Mouse (Mus musculus) limb, embryonic 14.5 days (tissue): ENCODE data around the gene Gfy. TPM values are rescaled to one million over a fixed set of nuclear protein-coding genes. Genes with fewer than 3 reads are reported as not detected.

Experiments
- ATAC-seq: fragments of 200-750 bp; cut with Nextera tagmentation; 2 replicates; pipeline ENCODE4 v1.8.0; 2017; ENCODE audit warnings: low read depth, moderate number of reproducible peaks, moderate TSS enrichment; ENCODE audit not compliant: low FRiP score
- DNase-seq: peaks from one replicate; pipeline ENCODE4 v3.0.0-alpha.2; 2015; ENCODE audit warnings: low spot score
- H3K27ac ChIP-seq: fragments of 300-500 bp; sonication (generic); replicated peaks from 2 replicates; pipeline ENCODE4 v1.5.1; 2014; ENCODE audit warnings: low read depth, mild to moderate bottlenecking, low read length, moderate library complexity, mixed read lengths
- H3K27me3 ChIP-seq: fragments of 300-500 bp; sonication (generic); 2 replicates; pipeline ENCODE4 v1.6.1; 2014; ENCODE audit warnings: low read length, mixed read lengths; ENCODE audit not compliant: control insufficient read depth, insufficient read depth
- H3K36me3 ChIP-seq: fragments of 300-500 bp; sonication (generic); 2 replicates; pipeline ENCODE4 v1.6.1; 2014; ENCODE audit warnings: mild to moderate bottlenecking, low read length, moderate library complexity, mixed read lengths; ENCODE audit not compliant: control insufficient read depth, insufficient read depth
- H3K4me1 ChIP-seq: fragments of 300-500 bp; sonication (generic); 2 replicates; pipeline ENCODE4 v1.6.1; 2014; ENCODE audit warnings: antibody characterized with exemption, low read length, mixed read lengths; ENCODE audit not compliant: control insufficient read depth, insufficient read depth
- H3K4me2 ChIP-seq: fragments of 300-500 bp; sonication (generic); replicated peaks from 2 replicates; pipeline ENCODE4 v1.6.1; 2014; ENCODE audit warnings: low read depth, mild to moderate bottlenecking, low read length, moderate library complexity; ENCODE audit not compliant: severe bottlenecking
- H3K4me3 ChIP-seq: fragments of 300-500 bp; sonication (generic); replicated peaks from 2 replicates; pipeline ENCODE4 v1.5.1; 2014; ENCODE audit warnings: low read length
- H3K9ac ChIP-seq: fragments of 300-500 bp; sonication (generic); 2 replicates; pipeline ENCODE4 v1.6.1; 2014; ENCODE audit warnings: mild to moderate bottlenecking, low read depth, low read length, moderate library complexity; ENCODE audit not compliant: severe bottlenecking
- H3K9me3 ChIP-seq: fragments of 300-500 bp; sonication (generic); 2 replicates; pipeline ENCODE4 v1.6.1; 2016; ENCODE audit warnings: low read length; ENCODE audit not compliant: control insufficient read depth
- POLR2A ChIP-seq: fragments of 200-500 bp; IDR thresholded peaks from 2 replicates; pipeline ENCODE4 v1.8.0; 2012; ENCODE audit warnings: inconsistent platforms, mild to moderate bottlenecking, moderate library complexity, borderline replicate concordance; ENCODE audit not compliant: insufficient read depth, insufficient read length; ENCODE audit errors: extremely low read depth
- WGBS: fragments of 180-500 bp; shearing (Covaris S2); extraction: QIAGEN DNeasy Blood & Tissue Kit; methylation state at CpG from one replicate; pipeline ENCODE4 v1.1.7; 2014; 5-methylcytosine and 5-hydroxymethylcytosine counted together
- polyA plus RNA-seq, 2 experiments: library from polyadenylated mRNA; depleted of rRNA in 1 of 2; stranded (reverse) in 1 of 2; unstranded in 1 of 2; fragments of >200 nt; fragmentation: Nextera tagmentation in 1 of 2; extraction: Ambion mirVana in 1 of 2; gene quantifications; 2 replicates each; pipeline versions ENCODE4 v1.2.1 to v1.2.3; 2012 to 2014

The Gfy gene
- polyA plus RNA-seq, 2 experiments = 0.09 TPM; not detected in 1

GRCm38 (mm10) chr7:45158991-45159390 lies 20.4 kb downstream of the Gfy start:
- DNase-seq (no peak), ATAC-seq (no peak)
- WGBS = 90% methylated on average over 6 of the region's 6 CpGs
- Histone ChIP-seq H3K27me3 (peaks cover 16% of the 10 kb centered on the region), H3K9ac (no peak overlapping the region), H3K36me3 (peaks cover 28% of the 10 kb centered on the region), H3K9me3 (no peaks in the 10 kb centered on the region), H3K4me2 (no peak overlapping the region), H3K4me1 (peaks cover 3% of the 10 kb centered on the region; the same call in 1 of the 2 replicates), H3K4me3 (no peak overlapping the region), H3K27ac (no peak overlapping the region)
- TF ChIP-seq POLR2A = no peak

- ATAC-seq (no peak), DNase-seq (no peak)
- WGBS = 90% methylated on average over 14 of the region's 14 CpGs
These were observed 21.9 kb downstream of the Gfy start for GRCm38 (mm10) chr7:45157459-45157858.

GRCm38 (mm10) chr7:45156206-45156605 lies 23.2 kb downstream of the Gfy start:
- H3K4me1 ChIP-seq = peaks cover 5% of the 10 kb centered on the region
- H3K4me3 ChIP-seq = no peak overlapping the region
- H3K36me3 ChIP-seq = peaks cover 28% of the 10 kb centered on the region
- H3K27ac ChIP-seq = no peak overlapping the region
- H3K4me2 ChIP-seq = no peak overlapping the region
- DNase-seq = no peak
- no peaks in the 10 kb centered on the region for H3K9me3 ChIP-seq
- WGBS = 95% methylated on average over 15 of the region's 15 CpGs
- no peaks in the 10 kb centered on the region for H3K27me3 ChIP-seq
- ATAC-seq = no peak
- no peak for TF ChIP-seq POLR2A
- no peak overlapping the region for H3K9ac ChIP-seq

More at GRCm38 (mm10) chr7:45157459-45157858, 21.9 kb downstream of the Gfy start:
- Histone ChIP-seq H3K4me2 (no peak overlapping the region), H3K36me3 (peaks cover 28% of the 10 kb centered on the region), H3K4me1 (peaks cover 2% of the 10 kb centered on the region; the same call in 1 of the 2 replicates), H3K27ac (no peak overlapping the region), H3K27me3 (peaks cover 1% of the 10 kb centered on the region; the same call in 1 of the 2 replicates), H3K9ac (no peak overlapping the region), H3K4me3 (no peak overlapping the region), H3K9me3 (no peaks in the 10 kb centered on the region)
- no peak for TF ChIP-seq POLR2A

- Histone ChIP-seq H3K4me2 (peak overlapping the region; percentile 53; the same call in 1 of the 2 replicates), H3K9me3 (no peaks in the 10 kb centered on the region), H3K36me3 (peaks cover 27% of the 10 kb centered on the region), H3K4me1 (peaks cover 5% of the 10 kb centered on the region), H3K9ac (no peak overlapping the region), H3K27ac (0 out of 2 replicates have a peak overlapping the region, but pooled peaks have one; percentile 13), H3K4me3 (no peak overlapping the region; the same call in 1 of the 2 replicates), H3K27me3 (no peaks in the 10 kb centered on the region)
- no peak for TF ChIP-seq POLR2A
- no peak for ATAC-seq
- 84% methylated on average over 9 of the region's 9 CpGs for WGBS
- no peak for DNase-seq
These were observed 23.8 kb downstream of the Gfy start for GRCm38 (mm10) chr7:45155590-45155989.

- Histone ChIP-seq H3K9ac (peak overlapping the region; percentile 78; the same call in 1 of the 2 replicates), H3K4me1 (peaks cover 5% of the 10 kb centered on the region), H3K4me2 (peak overlapping the region; percentile 53), H3K27ac (0 out of 2 replicates have a peak overlapping the region, but pooled peaks have one; percentile 38), H3K36me3 (peaks cover 22% of the 10 kb centered on the region), H3K9me3 (no peaks in the 10 kb centered on the region), H3K4me3 (peak overlapping the region; percentile 69), H3K27me3 (no peaks in the 10 kb centered on the region)
- 79% methylated on average over 12 of the region's 12 CpGs for WGBS
- peak; percentile 0; the same call in 1 of the 2 replicates for ATAC-seq
- TF ChIP-seq POLR2A = no peak
- no peak for DNase-seq
These were observed 24.3 kb downstream of the Gfy start for GRCm38 (mm10) chr7:45154993-45155514.
